Mouse (Mus musculus) retina, postnatal 7 days (tissue): Measurements from ENCODE around the gene Cdc14a.

Experiments used
- DNase-seq: peaks from one replicate; pipeline ENCODE4 v3.0.0-alpha.2; 2012; ENCODE audit warnings: low read depth, low spot score

Gene Cdc14a

GRCm38 (mm10) chr3:116414451-116414860 is 9.4 kb downstream of the Cdc14a start:
- DNase-seq: no peak

- no peak for DNase-seq
Measured at GRCm38 (mm10) chr3:116412954-116413724, 10.7 kb downstream of the Cdc14a start.

- DNase-seq: no peak
Measured at GRCm38 (mm10) chr3:116410051-116410450, 13.8 kb downstream of the Cdc14a start.

DNA sequence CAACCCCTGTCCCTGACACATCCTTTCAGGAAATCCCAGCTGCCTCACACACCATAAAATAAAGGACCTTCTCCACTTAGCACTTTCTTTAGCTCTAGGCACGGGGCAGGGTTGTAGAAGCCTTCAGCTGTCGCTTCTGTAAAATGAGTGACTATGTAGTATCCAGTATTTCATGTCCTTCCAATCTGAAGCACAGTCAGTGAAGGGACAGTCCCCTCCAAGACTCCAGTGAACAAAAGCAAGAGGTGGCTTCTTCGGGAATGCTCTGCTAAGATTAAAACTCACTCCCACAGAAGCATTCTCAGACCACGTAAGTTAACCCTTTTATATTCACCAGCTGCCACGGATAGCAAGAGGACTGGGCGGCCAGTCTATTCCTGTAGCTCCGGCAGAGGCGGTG is 14.3 kb downstream of the Cdc14a start:
- DNase-seq: no peak

DNA sequence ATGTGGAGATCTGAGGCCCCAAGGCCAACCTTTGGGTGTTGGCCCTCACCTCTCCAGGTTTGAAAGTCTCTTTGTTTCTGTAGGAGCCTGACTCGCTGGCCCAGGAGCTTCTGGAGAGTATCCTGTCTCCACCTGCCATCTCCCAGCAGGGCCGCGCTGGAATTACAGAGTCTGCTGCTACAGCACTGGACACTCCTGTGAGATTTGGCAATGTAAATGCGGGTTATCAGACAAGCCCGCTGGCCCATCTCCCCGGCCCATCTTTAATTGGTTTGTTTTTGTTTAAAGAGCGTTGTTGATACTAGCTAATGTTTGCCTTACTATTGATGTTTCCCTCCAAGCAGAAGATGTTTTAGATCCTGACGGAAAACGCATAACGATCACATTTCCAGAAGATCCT is 15.0 kb downstream of the Cdc14a start:
- no peak for DNase-seq

- DNase-seq: no peak
Measured at GRCm38 (mm10) chr3:116405516-116405915, 18.3 kb downstream of the Cdc14a start.

DNA sequence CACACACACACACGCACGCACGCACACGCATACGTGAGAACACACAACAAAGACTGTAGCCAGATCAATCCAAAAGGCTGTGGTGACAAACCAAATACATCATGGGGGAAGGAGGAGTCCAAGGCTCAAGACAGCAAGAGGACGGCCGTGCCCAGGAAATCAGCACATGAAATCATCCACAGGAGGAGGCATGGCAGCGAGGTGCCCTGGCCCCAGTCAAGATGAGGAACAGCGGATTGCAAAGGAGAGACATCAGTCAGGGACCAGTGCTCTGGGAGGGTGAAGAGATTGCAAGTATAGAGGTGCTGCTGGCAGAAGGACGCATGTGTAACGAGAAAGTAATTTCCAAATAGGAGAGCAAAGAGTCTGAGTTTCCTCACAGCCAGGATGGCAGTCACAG is 22.4 kb downstream of the Cdc14a start:
- DNase-seq: no peak

- no peak for DNase-seq
Measured at GRCm38 (mm10) chr3:116399349-116400090, 24.3 kb downstream of the Cdc14a start.

DNA sequence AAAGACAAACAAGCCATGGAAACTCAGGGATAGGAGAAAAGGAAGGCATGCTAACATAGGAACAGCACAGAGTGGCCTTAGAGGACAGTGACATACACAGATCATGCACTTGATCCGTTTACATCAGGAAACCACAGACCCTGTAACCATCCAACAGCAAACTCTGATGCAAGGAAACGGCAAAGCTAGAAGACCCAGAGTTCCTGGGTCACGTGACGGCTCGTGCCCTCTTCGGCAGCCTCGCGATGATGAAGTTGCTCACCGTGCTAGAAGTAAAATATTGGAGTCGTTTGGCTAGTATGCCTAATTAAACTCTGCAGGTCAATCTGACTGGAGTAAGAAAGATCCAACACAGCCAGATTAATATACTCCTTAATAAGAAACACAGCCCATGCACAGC is 25.3 kb downstream of the Cdc14a start:
- no peak for DNase-seq

GRCm38 (mm10) chr3:116397976-116398375 is 25.9 kb downstream of the Cdc14a start:
- no peak for DNase-seq

- DNase-seq: no peak
Measured at GRCm38 (mm10) chr3:116397341-116397740, 26.5 kb downstream of the Cdc14a start.

- DNase-seq: no peak
Measured at GRCm38 (mm10) chr3:116396571-116396970, 27.3 kb downstream of the Cdc14a start.

DNA sequence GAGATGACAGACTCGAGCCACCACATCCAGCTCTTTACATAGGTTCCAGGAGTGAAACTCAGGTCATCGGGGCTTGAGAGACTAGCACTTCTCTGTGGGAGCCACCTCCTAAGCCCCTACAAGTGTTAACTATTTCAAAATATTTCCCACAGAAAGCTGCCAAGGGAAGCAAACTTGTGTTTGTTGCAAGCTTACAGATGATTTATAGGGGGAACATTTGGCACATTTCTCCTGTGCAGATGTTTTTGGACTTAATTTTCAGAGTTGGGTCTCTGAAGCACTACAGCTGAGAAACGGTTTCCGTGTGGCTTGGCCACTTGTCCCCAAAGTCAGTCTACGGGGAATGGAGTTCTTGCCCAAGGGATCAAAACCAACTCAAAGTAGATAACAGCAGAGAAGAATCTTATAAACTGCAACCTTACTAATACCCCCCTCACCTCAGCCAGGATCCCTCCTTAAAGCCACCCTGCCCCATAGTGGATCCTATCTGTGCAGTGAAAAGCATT is 28.9 kb downstream of the Cdc14a start:
- DNase-seq: no peak

DNA sequence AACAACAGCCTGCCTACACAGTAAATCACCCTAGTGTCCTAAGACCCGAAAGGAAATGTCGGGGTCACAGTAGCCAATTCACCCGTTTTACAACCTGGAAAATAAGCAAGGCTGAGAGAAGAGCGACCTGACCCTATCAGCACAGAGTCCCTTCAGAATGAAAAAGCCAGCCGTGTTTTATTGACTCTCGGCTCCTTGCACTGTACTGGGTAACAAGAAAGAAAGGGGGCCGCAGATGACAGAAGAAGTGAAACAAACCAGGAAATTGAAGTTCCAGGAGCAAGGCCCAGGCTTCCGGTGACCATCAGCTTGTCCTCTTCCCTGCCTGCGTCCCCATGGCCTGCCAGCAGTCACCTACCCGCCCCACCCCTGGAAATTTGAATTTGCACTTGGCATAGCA is 32.4 kb downstream of the Cdc14a start:
- DNase-seq: no peak

- DNase-seq: no peak
Measured at GRCm38 (mm10) chr3:116389500-116390470, 34.0 kb downstream of the Cdc14a start.

- DNase-seq: no peak
Measured at GRCm38 (mm10) chr3:116388808-116389207, 35.0 kb downstream of the Cdc14a start.

- DNase-seq: no peak
Measured at GRCm38 (mm10) chr3:116386886-116387285, 36.9 kb downstream of the Cdc14a start.

GRCm38 (mm10) chr3:116386342-116386741 is 37.5 kb downstream of the Cdc14a start:
- DNase-seq: no peak

DNA sequence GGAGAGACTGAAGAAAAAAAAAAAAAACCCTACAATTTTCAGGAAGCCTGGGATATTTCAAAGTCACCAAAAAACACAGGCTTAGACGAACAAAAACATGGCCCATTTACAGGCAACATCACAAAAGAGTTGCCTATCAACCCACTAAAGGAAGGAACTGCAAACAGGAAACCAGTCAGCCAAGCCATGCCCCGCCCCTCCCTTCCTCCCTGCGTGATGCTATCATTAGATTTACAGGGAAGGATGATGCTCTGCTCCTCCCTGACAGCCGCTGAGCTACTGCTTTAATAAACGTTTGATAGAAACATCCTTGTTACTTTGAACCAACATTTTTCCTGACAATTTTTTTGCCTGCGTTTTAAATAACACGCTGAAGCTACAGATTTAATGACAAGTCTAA is 39.5 kb downstream of the Cdc14a start:
- no peak for DNase-seq

- no peak for DNase-seq
Measured at GRCm38 (mm10) chr3:116380319-116380718, 43.5 kb downstream of the Cdc14a start.

GRCm38 (mm10) chr3:116375442-116375841 is 48.4 kb downstream of the Cdc14a start:
- no peak for DNase-seq

DNA sequence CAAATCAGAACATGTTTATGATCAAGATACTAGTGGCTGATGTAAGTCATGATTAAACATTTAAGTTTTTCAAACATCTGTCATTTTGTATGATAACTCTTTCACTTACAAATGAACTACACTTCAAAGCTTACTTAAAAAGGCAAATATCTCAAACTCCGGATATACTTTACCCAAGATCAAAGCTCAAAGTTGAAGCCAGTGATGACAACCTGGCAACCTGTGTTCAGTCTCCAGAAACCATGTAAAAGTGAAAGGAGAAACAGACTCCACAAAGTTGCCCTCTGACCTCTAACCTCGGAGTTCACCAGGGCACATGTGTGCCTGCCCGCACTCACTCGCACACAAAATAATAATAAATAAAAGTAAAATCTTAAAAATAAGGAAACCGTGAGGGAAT is 49.3 kb downstream of the Cdc14a start:
- DNase-seq: no peak
